ENCODE assay signal across 13 mouse cellular contexts in genomic region chr3:115252618-115253379, GRCm38 (mm10).
DNase-seq lines count a peak whose midpoint lies in the region.
"Had no signal": no experiment of that assay in that cellular context is flagged by ENCODE, and none has a peak within 500 bp of the region (broad histone marks: within the 10 kb centered on the region; RNA-seq: fewer than 3 reads in every experiment).

No protein-coding gene starts in this region.

- DNase-seq in embryo, embryonic 10 days (ENCODE audit: low spot score) = peak; percentile 34
- no peak for DNase-seq in embryo, embryonic 9.5 days (ENCODE audit: extremely low spot score)
- peak; percentile 4 to 23 for DNase-seq in layer of hippocampus, adult 18-20 months (ENCODE audit: low spot score in 2 of 2)
- DNase-seq in layer of hippocampus, postnatal 25 days (ENCODE audit: extremely low spot score in 1 of 2, low spot score in 1 of 2) = no peak
- DNase-seq in cerebellum, postnatal 10 days = peak; percentile 11 to 18
- peak; percentile 5 to 52 for DNase-seq in layer of hippocampus, postnatal 14 days (ENCODE audit: low spot score in 2 of 2)
- no peak for DNase-seq in adrenal gland, postnatal 4 days (ENCODE audit: low spot score in 2 of 2)
- DNase-seq in adipocyte (ENCODE audit: low spot score) = no peak
- DNase-seq: adrenal gland, adult 8-10 months; gastrocnemius, adult 2 months; heart, adult 2 months; heart, postnatal 10 days; lung, adult 18-20 months had no signal

Comparison
In these comparisons a context has a peak if more than half of its experiments do, and no peak if none do; other contexts are left out.
1. DNase-seq: peak in embryo, embryonic 10 days (single experiment), layer of hippocampus, adult 18-20 months (2 of 2), cerebellum, postnatal 10 days (2 of 2) and layer of hippocampus, postnatal 14 days (2 of 2); none in embryo, embryonic 9.5 days (single experiment), layer of hippocampus, postnatal 25 days (0 of 2), adrenal gland, postnatal 4 days (0 of 2) and adipocyte (single experiment).